Mouse (Mus musculus) olfactory bulb, adult 2 months (tissue): Measurements from ENCODE around the gene Gpd2. TPM values are rescaled to one million over a fixed set of nuclear protein-coding genes. Genes with fewer than 3 reads are reported as not detected.

Experiments used
- H3K27ac ChIP-seq: fragments of 200-500 bp; 2 replicates; pipeline ENCODE4 v1.5.1; 2012; ENCODE audit warnings: low read depth, low read length; ENCODE audit not compliant: insufficient read depth
- H3K4me1 ChIP-seq: fragments of 200-500 bp; 2 replicates; pipeline ENCODE4 v1.6.1; 2012; ENCODE audit warnings: low read length; ENCODE audit not compliant: control insufficient read depth, insufficient read depth
- H3K4me3 ChIP-seq: fragments of 200-500 bp; 2 replicates; pipeline ENCODE4 v1.5.1; 2012; ENCODE audit warnings: mild to moderate bottlenecking, low read depth, low read length, moderate library complexity; ENCODE audit not compliant: insufficient read depth
- CTCF ChIP-seq: fragments of 200-500 bp; IDR thresholded peaks from 2 replicates; pipeline ENCODE4 v1.5.1; 2012; ENCODE audit warnings: low read depth, mild to moderate bottlenecking, low read length, moderate library complexity; ENCODE audit not compliant: insufficient read depth
- POLR2A ChIP-seq: fragments of 200-500 bp; IDR thresholded peaks from 2 replicates; pipeline ENCODE4 v1.6.1; 2012; ENCODE audit warnings: mild to moderate bottlenecking, low read depth, low read length, moderate library complexity; ENCODE audit not compliant: insufficient read depth
- WGBS: fragments of 180-500 bp; shearing (Covaris S2); methylation state at CpG from one replicate; pipeline ENCODE4 v1.1.7; 2018; 5-methylcytosine and 5-hydroxymethylcytosine counted together
- polyA plus RNA-seq: library from polyadenylated mRNA; stranded (reverse); fragments of >200 nt; gene quantifications from 2 replicates; pipeline ENCODE4 v1.2.4, GENCODE M21; 2012; ENCODE audit warnings: low replicate concordance; ENCODE audit not compliant: missing spikeins, insufficient read depth, insufficient read length

Gpd2 gene
- polyA plus RNA-seq, 1 experiment, result not detected

GRCm38 (mm10) chr2:57416711-57417110 is 179.3 kb downstream of the Gpd2 start:
- 45% methylated on average over 1 of the region's 1 CpGs for WGBS
- no peak overlapping the region for H3K4me3 ChIP-seq
- no peak overlapping the region for H3K27ac ChIP-seq
- no peaks in the 10 kb centered on the region for H3K4me1 ChIP-seq
- TF ChIP-seq CTCF, result no peak
- no peak for TF ChIP-seq POLR2A

Other genes with a start within 250 kb of the Gpd2 start
- gene Nr4a2, start 113.6 kb upstream of the Gpd2 start, polyA plus RNA-seq, result not detected in 2 replicates